Mouse (Mus musculus) myocyte (in vitro differentiated cells): ENCODE results near the gene Ripor2. TPM values are rescaled to one million over a fixed set of nuclear protein-coding genes. Genes with fewer than 3 reads are reported as not detected.

ENCODE experiments used
- H3K27me3 ChIP-seq: one replicate; pipeline ENCODE4 v1.6.1; 2011; ENCODE audit not compliant: control insufficient read depth, insufficient read depth, insufficient read length
- H3K36me3 ChIP-seq: one replicate; pipeline ENCODE4 v1.6.1; 2011; ENCODE audit not compliant: control insufficient read depth, insufficient read depth
- H3K4me2 ChIP-seq: one replicate; pipeline ENCODE4 v1.6.1; 2011; ENCODE audit warnings: low read depth, control low read depth
- H3K4me3 ChIP-seq: one replicate; pipeline ENCODE4 v1.5.1; 2011; ENCODE audit warnings: mild to moderate bottlenecking, control low read depth, moderate library complexity
- H3K79me2 ChIP-seq: one replicate; pipeline ENCODE4 v1.6.1; 2011; ENCODE audit not compliant: control insufficient read depth, insufficient read depth
- H3ac ChIP-seq: one replicate; pipeline ENCODE4 v1.6.1; 2011; ENCODE audit not compliant: control insufficient read depth, insufficient read length
- CEBPB ChIP-seq: IDR thresholded peaks from 2 replicates; pipeline ENCODE4 v1.6.1; 2011; ENCODE audit warnings: mild to moderate bottlenecking, moderate library complexity; ENCODE audit not compliant: poor library complexity, insufficient read depth, severe bottlenecking
- E2F4 ChIP-seq: IDR thresholded peaks from one replicate; pipeline ENCODE4 v1.6.1; 2011; ENCODE audit warnings: mild to moderate bottlenecking, control low read depth, moderate library complexity; ENCODE audit not compliant: insufficient read depth
- MAX ChIP-seq: IDR thresholded peaks from one replicate; pipeline ENCODE4 v1.6.1; 2011; ENCODE audit warnings: low read depth, mild to moderate bottlenecking, control low read depth
- MYOD1 ChIP-seq, 3 experiments: IDR thresholded peaks; one replicate each; pipeline ENCODE4 v1.6.1; 2011; ENCODE audit warnings: control low read depth in 2 of 3, low read depth in 2 of 3, mild to moderate bottlenecking in 2 of 3, moderate library complexity in 1 of 3; ENCODE audit not compliant: insufficient read length in 2 of 3, control insufficient read depth in 1 of 3
- MYOG ChIP-seq, 3 experiments: IDR thresholded peaks; one replicate each; pipeline ENCODE4 v1.6.1; 2011; ENCODE audit warnings: control low read depth in 2 of 3, low read depth in 2 of 3, mild to moderate bottlenecking in 2 of 3; ENCODE audit not compliant: insufficient read length in 2 of 3, control insufficient read depth in 1 of 3, insufficient read depth in 1 of 3
- POLR2A ChIP-seq: IDR thresholded peaks from one replicate; pipeline ENCODE4 v1.6.1; 2011; ENCODE audit warnings: low read depth, mild to moderate bottlenecking, control low read depth, moderate library complexity; ENCODE audit not compliant: insufficient read length
- POLR2AphosphoS2 ChIP-seq: IDR thresholded peaks from one replicate; pipeline ENCODE4 v1.6.1; 2011; ENCODE audit warnings: low read depth, control low read depth; ENCODE audit not compliant: insufficient read length
- REST ChIP-seq: IDR thresholded peaks from one replicate; pipeline ENCODE4 v1.6.1; 2011; ENCODE audit warnings: mild to moderate bottlenecking, control low read depth, moderate library complexity; ENCODE audit not compliant: insufficient read depth, insufficient read length
- SRF ChIP-seq: IDR thresholded peaks from one replicate; pipeline ENCODE4 v1.6.1; 2011; ENCODE audit warnings: low read depth; ENCODE audit not compliant: control insufficient read depth, insufficient read length
- TCF12 ChIP-seq: IDR thresholded peaks from one replicate; pipeline ENCODE4 v1.6.1; 2011; ENCODE audit warnings: mild to moderate bottlenecking, control low read depth; ENCODE audit not compliant: poor library complexity, insufficient read depth, severe bottlenecking
- TCF3 ChIP-seq: IDR thresholded peaks from one replicate; pipeline ENCODE4 v1.6.1; 2011; ENCODE audit warnings: low read depth, control low read depth; ENCODE audit not compliant: insufficient read length
- USF1 ChIP-seq: IDR thresholded peaks from one replicate; pipeline ENCODE4 v1.6.1; 2011; ENCODE audit warnings: low read depth, mild to moderate bottlenecking, control low read depth, moderate library complexity
- polyA plus RNA-seq: library from polyadenylated mRNA; unstranded; fragments of >200 nt; fragmentation: generic; extraction: Trizol; gene quantifications from one replicate; pipeline ENCODE4 v1.2.1, GENCODE M21; 2012; ENCODE audit warnings: missing spikeins

The Ripor2 gene
- polyA plus RNA-seq, 1 experiment: 1.3 TPM

- TF ChIP-seq MYOG (IDR thresholded peaks at IDR 0.05; ENCODE audit: control insufficient read depth in 1 of 3, insufficient read depth in 1 of 3, insufficient read length in 2 of 3, low read depth in 2 of 3) (peak in 1 of 3 experiments; percentile 34), MYOD1 (IDR thresholded peaks at IDR 0.05; ENCODE audit: control insufficient read depth in 1 of 3, insufficient read length in 2 of 3, low read depth in 2 of 3) (peak in 2 of 3 experiments; percentile 53 to 60), USF1 (no peak), POLR2A (no peak)
- Histone ChIP-seq H3K4me3 (no peak overlapping the region), H3ac (no peak overlapping the region), H3K79me2 (no peaks in the 10 kb centered on the region), H3K4me2 (no peak overlapping the region), H3K27me3 (no peaks in the 10 kb centered on the region), H3K36me3 (no peaks in the 10 kb centered on the region)
Measured at GRCm38 (mm10) chr13:24587192-24587895, 5.4 kb downstream of the Ripor2 start.

- H3K4me2 ChIP-seq: no peak overlapping the region
- H3K79me2 ChIP-seq: no peaks in the 10 kb centered on the region
- H3K4me3 ChIP-seq: no peak overlapping the region
- H3K36me3 ChIP-seq: no peaks in the 10 kb centered on the region
- TF ChIP-seq TCF3: no peak
- TF ChIP-seq SRF: no peak
- TF ChIP-seq MYOD1 (IDR thresholded peaks at IDR 0.05; ENCODE audit: control insufficient read depth in 1 of 3, insufficient read length in 2 of 3, low read depth in 2 of 3): no peak
- no peak for TF ChIP-seq MYOG (IDR thresholded peaks at IDR 0.05; ENCODE audit: control insufficient read depth in 1 of 3, insufficient read depth in 1 of 3, insufficient read length in 2 of 3, low read depth in 2 of 3)
- TF ChIP-seq TCF12: no peak
- no peak overlapping the region for H3ac ChIP-seq
- no peaks in the 10 kb centered on the region for H3K27me3 ChIP-seq
Measured at GRCm38 (mm10) chr13:24588603-24589002, 6.6 kb downstream of the Ripor2 start.

GRCm38 (mm10) chr13:24591737-24592136 lies 9.7 kb downstream of the Ripor2 start:
- TF ChIP-seq POLR2AphosphoS2 (no peak), REST (no peak), MYOG (IDR thresholded peaks at IDR 0.05; ENCODE audit: control insufficient read depth in 1 of 3, insufficient read depth in 1 of 3, insufficient read length in 2 of 3, low read depth in 2 of 3) (no peak), TCF3 (no peak), SRF (no peak), POLR2A (no peak), USF1 (no peak), TCF12 (no peak), MAX (no peak), CEBPB (no peak), E2F4 (no peak)
- Histone ChIP-seq H3ac (no peak overlapping the region), H3K4me3 (no peak overlapping the region), H3K36me3 (no peaks in the 10 kb centered on the region), H3K4me2 (no peak overlapping the region), H3K79me2 (no peaks in the 10 kb centered on the region), H3K27me3 (no peaks in the 10 kb centered on the region)

- Histone ChIP-seq H3ac (no peak overlapping the region), H3K79me2 (no peaks in the 10 kb centered on the region), H3K4me3 (no peak overlapping the region), H3K27me3 (no peaks in the 10 kb centered on the region), H3K4me2 (no peak overlapping the region), H3K36me3 (no peaks in the 10 kb centered on the region)
- TF ChIP-seq TCF3: no peak
- TF ChIP-seq MYOG (IDR thresholded peaks at IDR 0.05; ENCODE audit: control insufficient read depth in 1 of 3, insufficient read depth in 1 of 3, insufficient read length in 2 of 3, low read depth in 2 of 3): no peak
- TF ChIP-seq TCF12: no peak
- no peak for TF ChIP-seq SRF
- no peak for TF ChIP-seq CEBPB
- TF ChIP-seq E2F4: no peak
- no peak for TF ChIP-seq USF1
- no peak for TF ChIP-seq POLR2A
- TF ChIP-seq POLR2AphosphoS2: no peak
- TF ChIP-seq MAX: no peak
Measured at GRCm38 (mm10) chr13:24594303-24594702, 12.3 kb downstream of the Ripor2 start.

GRCm38 (mm10) chr13:24599631-24600041 lies 17.6 kb downstream of the Ripor2 start:
- H3K27me3 ChIP-seq: no peaks in the 10 kb centered on the region
- no peak overlapping the region for H3K4me2 ChIP-seq
- H3K36me3 ChIP-seq: no peaks in the 10 kb centered on the region
- TF ChIP-seq CEBPB: no peak
- no peak for TF ChIP-seq TCF3
- H3ac ChIP-seq: no peak overlapping the region
- H3K4me3 ChIP-seq: no peak overlapping the region
- H3K79me2 ChIP-seq: no peaks in the 10 kb centered on the region

- H3ac ChIP-seq: no peak overlapping the region
- no peak for TF ChIP-seq USF1
- no peak for TF ChIP-seq MAX
- TF ChIP-seq POLR2A: no peak
- TF ChIP-seq MYOG (IDR thresholded peaks at IDR 0.05; ENCODE audit: control insufficient read depth in 1 of 3, insufficient read depth in 1 of 3, insufficient read length in 2 of 3, low read depth in 2 of 3): peak in 2 of 3 experiments; percentile 9 to 52
- peak in 2 of 3 experiments; percentile 24 to 52 for TF ChIP-seq MYOD1 (IDR thresholded peaks at IDR 0.05; ENCODE audit: control insufficient read depth in 1 of 3, insufficient read length in 2 of 3, low read depth in 2 of 3)
- TF ChIP-seq E2F4: no peak
- TF ChIP-seq CEBPB: no peak
- TF ChIP-seq POLR2AphosphoS2: no peak
- no peak for TF ChIP-seq SRF
- TF ChIP-seq REST: no peak
- peak overlapping the region; percentile 4 for H3K4me2 ChIP-seq
- no peaks in the 10 kb centered on the region for H3K27me3 ChIP-seq
- H3K36me3 ChIP-seq: no peaks in the 10 kb centered on the region
- H3K79me2 ChIP-seq: no peaks in the 10 kb centered on the region
- no peak overlapping the region for H3K4me3 ChIP-seq
Measured at GRCm38 (mm10) chr13:24602978-24603377, 21.0 kb downstream of the Ripor2 start.
